Mouse (Mus musculus) liver, embryonic 13.5 days (tissue): ENCODE measurements around the gene Lpin2. TPM values are rescaled to one million over a fixed set of nuclear protein-coding genes. Genes with fewer than 3 reads are reported as not detected.
A peak's percentile ranks its signal among the peaks of the same experiment; 100 is the strongest.

Source experiments
- ATAC-seq: fragments of 200-750 bp; cut with Nextera tagmentation; 2 replicates; pipeline ENCODE4 v1.8.0; 2017; ENCODE audit warnings: low read depth, mild to moderate bottlenecking, moderate number of reproducible peaks, moderate library complexity
- DNase-seq: peaks from one replicate; pipeline ENCODE4 v3.0.0; 2022
- H3K27ac ChIP-seq: fragments of 300-500 bp; sonication (generic); 2 replicates; pipeline ENCODE4 v1.5.1; 2015; ENCODE audit warnings: moderate library complexity, mild to moderate bottlenecking, inconsistent platforms
- H3K27me3 ChIP-seq: fragments of 300-500 bp; sonication (generic); 2 replicates; pipeline ENCODE4 v1.6.1; 2015; ENCODE audit warnings: mild to moderate bottlenecking, inconsistent platforms
- H3K36me3 ChIP-seq: fragments of 300-500 bp; sonication (generic); 2 replicates; pipeline ENCODE4 v1.6.1; 2015; ENCODE audit warnings: mild to moderate bottlenecking, inconsistent platforms
- H3K4me1 ChIP-seq: fragments of 300-500 bp; sonication (generic); replicated peaks from 2 replicates; pipeline ENCODE4 v1.6.1; 2015; ENCODE audit warnings: inconsistent platforms
- H3K4me2 ChIP-seq: fragments of 300-500 bp; sonication (generic); 2 replicates; pipeline ENCODE4 v1.6.1; 2015; ENCODE audit warnings: inconsistent platforms, mild to moderate bottlenecking, moderate library complexity
- H3K4me3 ChIP-seq: fragments of 300-500 bp; sonication (generic); replicated peaks from 2 replicates; pipeline ENCODE4 v1.5.1; 2015; ENCODE audit warnings: mild to moderate bottlenecking, inconsistent platforms
- H3K9ac ChIP-seq: fragments of 300-500 bp; sonication (generic); 2 replicates; pipeline ENCODE4 v1.6.1; 2015; ENCODE audit warnings: mild to moderate bottlenecking, inconsistent platforms
- H3K9me3 ChIP-seq: fragments of 300-500 bp; sonication (generic); replicated peaks from 2 replicates; pipeline ENCODE4 v1.6.1; 2016; ENCODE audit warnings: inconsistent platforms
- WGBS: fragments of 180-500 bp; shearing (Covaris S2); methylation state at CpG from one replicate; pipeline ENCODE4 v1.1.7; 2015; ENCODE audit not compliant: insufficient replicate concordance; 5-methylcytosine and 5-hydroxymethylcytosine counted together
- polyA plus RNA-seq: library from polyadenylated mRNA; unstranded; fragments of >200 nt; fragmentation: Nextera tagmentation; extraction: Ambion mirVana; gene quantifications from 2 replicates; pipeline ENCODE4 v1.2.1, GENCODE M21; 2015

The Lpin2 gene
- polyA plus RNA-seq, 1 experiment from 2014 or later: 38.0 TPM

DNA sequence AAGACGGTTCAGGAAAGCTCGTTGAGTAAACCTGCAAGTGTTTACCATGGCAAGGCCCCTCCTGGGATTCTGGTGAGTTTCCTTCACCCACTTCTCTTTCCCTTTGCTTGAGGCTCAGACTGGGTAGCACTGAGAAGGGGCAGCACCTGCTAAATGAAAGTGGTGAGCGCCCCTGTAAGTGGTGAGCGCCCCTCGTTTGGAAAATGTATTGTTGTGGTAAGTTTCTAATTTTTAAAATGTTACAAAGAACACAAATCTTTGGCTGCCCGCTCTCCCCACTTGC lies 22.4 kb downstream of the Lpin2 start:
- Histone ChIP-seq H3K27me3 (no peaks in the 10 kb centered on the region), H3K4me1 (peaks cover 90% of the 10 kb centered on the region), H3K4me2 (peak overlapping the region; percentile 66), H3K27ac (peak overlapping the region; percentile 88), H3K4me3 (peak overlapping the region; percentile 59), H3K9ac (peak overlapping the region; percentile 68), H3K36me3 (peaks cover 14% of the 10 kb centered on the region), H3K9me3 (no peaks in the 10 kb centered on the region)
- DNase-seq (no peak), ATAC-seq (peak; percentile 27)
- 54% methylated on average over 6 of the region's 6 CpGs for WGBS

DNA sequence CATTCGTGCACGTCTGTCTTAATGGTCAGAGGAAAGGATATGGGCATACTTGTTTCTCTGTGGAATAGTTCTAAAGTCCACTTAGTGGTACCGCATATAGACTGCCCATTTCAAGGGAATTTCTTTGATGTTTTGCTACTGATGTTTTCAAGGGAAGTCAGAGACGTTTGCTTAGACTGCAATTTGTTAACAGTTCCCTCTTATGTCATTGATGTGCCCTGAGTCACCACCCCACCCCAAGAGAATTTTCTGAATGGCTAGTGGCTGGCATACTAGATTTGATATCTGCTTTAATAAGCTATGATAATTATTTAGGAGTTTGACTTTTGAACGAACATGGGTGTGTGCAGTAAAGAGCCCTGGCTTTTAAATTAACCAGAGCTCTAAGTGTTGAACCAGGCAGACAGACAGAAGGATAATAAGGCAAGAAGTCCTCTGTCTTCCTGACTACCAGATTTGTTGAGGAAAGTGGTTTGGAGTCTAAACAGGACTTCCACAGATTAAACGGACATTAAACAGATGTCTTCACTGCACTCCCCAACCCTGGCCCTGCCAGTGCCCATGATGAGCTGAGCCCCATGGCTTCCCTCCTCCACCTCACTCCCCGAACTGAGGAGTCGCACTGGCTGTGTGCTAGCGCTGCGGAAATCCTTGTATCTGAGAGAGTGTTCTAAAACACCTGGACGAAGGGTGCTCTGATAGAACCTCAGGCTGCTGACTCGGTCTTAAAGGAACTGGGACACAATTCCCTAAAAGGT lies 24.0 kb downstream of the Lpin2 start:
- Histone ChIP-seq H3K27me3 (no peaks in the 10 kb centered on the region), H3K4me3 (peak overlapping the region; percentile 59), H3K27ac (peak overlapping the region; percentile 67), H3K4me2 (peak overlapping the region; percentile 66), H3K36me3 (peaks cover 11% of the 10 kb centered on the region; the same call in 1 of the 2 replicates), H3K9me3 (no peaks in the 10 kb centered on the region), H3K9ac (peak overlapping the region; percentile 68), H3K4me1 (peaks cover 93% of the 10 kb centered on the region)
- ATAC-seq (no peak), DNase-seq (no peak)
- 69% methylated on average over 12 of the region's 12 CpGs for WGBS

- no peak for ATAC-seq
- peaks cover 11% of the 10 kb centered on the region; the same call in 1 of the 2 replicates for H3K36me3 ChIP-seq
- H3K4me3 ChIP-seq: peak overlapping the region; percentile 59
- H3K4me2 ChIP-seq: peak overlapping the region; percentile 66
- no peak for DNase-seq
- H3K27me3 ChIP-seq: no peaks in the 10 kb centered on the region
- H3K4me1 ChIP-seq: peaks cover 92% of the 10 kb centered on the region
- H3K9me3 ChIP-seq: no peaks in the 10 kb centered on the region
- peak overlapping the region; percentile 40; the same call in 1 of the 2 replicates for H3K9ac ChIP-seq
- 79% methylated on average over 3 of the region's 3 CpGs for WGBS
- peak overlapping the region; percentile 67 for H3K27ac ChIP-seq
These were observed 24.9 kb downstream of the Lpin2 start for GRCm38 (mm10) chr17:71207268-71207667.

- H3K4me1 ChIP-seq: peaks cover 93% of the 10 kb centered on the region
These were observed 26.0 kb downstream of the Lpin2 start for GRCm38 (mm10) chr17:71208376-71208775.

DNA sequence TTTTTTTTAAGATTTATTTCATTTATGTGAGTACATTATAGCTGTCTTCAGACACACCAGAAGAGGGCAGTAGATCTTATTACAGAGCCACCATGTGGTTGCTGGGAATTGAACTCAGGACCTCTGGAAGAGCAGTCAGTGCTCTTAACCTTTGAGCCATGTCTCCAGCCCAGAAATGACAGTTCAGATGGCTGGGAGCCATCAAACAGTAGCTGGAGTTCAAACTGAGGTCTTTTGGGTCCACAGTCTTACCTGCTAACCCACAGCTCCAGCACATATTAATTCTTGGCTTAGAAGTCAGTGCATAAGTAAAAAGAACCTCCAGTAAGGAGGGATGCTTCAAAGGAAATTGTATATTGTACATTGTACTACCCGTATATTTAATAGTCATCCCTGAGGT lies 26.6 kb downstream of the Lpin2 start:
- H3K27me3 ChIP-seq: no peaks in the 10 kb centered on the region
- no peak for DNase-seq
- 94% methylated on average over 1 of the region's 1 CpGs for WGBS
- H3K4me2 ChIP-seq: no peak overlapping the region
- H3K27ac ChIP-seq: 0 out of 2 replicates have a peak overlapping the region, but pooled peaks have one; percentile 43
- no peak overlapping the region for H3K4me3 ChIP-seq
- peaks cover 95% of the 10 kb centered on the region for H3K4me1 ChIP-seq
- peaks cover 11% of the 10 kb centered on the region; the same call in 1 of the 2 replicates for H3K36me3 ChIP-seq
- ATAC-seq: no peak
- no peaks in the 10 kb centered on the region for H3K9me3 ChIP-seq
- H3K9ac ChIP-seq: no peak overlapping the region

More at GRCm38 (mm10) chr17:71208376-71208775, 26.0 kb downstream of the Lpin2 start:
- no peaks in the 10 kb centered on the region for H3K9me3 ChIP-seq
- H3K9ac ChIP-seq: no peak overlapping the region
- H3K27ac ChIP-seq: no peak overlapping the region
- WGBS: 93% methylated on average over 1 of the region's 1 CpGs
- H3K27me3 ChIP-seq: no peaks in the 10 kb centered on the region
- ATAC-seq: no peak
- DNase-seq: no peak
- H3K4me2 ChIP-seq: 0 out of 2 replicates have a peak overlapping the region, but pooled peaks have one; percentile 11
- H3K4me3 ChIP-seq: no peak overlapping the region
- H3K36me3 ChIP-seq: peaks cover 11% of the 10 kb centered on the region; the same call in 1 of the 2 replicates

GRCm38 (mm10) chr17:71209936-71210335 lies 27.6 kb downstream of the Lpin2 start:
- no peak for DNase-seq
- Histone ChIP-seq H3K9ac (peak overlapping the region; percentile 19; the same call in 1 of the 2 replicates), H3K36me3 (peaks cover 11% of the 10 kb centered on the region; the same call in 1 of the 2 replicates), H3K9me3 (no peaks in the 10 kb centered on the region), H3K4me2 (peak overlapping the region; percentile 45), H3K27me3 (no peaks in the 10 kb centered on the region), H3K4me1 (peaks cover 95% of the 10 kb centered on the region), H3K27ac (peak overlapping the region; percentile 76), H3K4me3 (no peak overlapping the region)
- ATAC-seq: no peak
- 59% methylated on average over 3 of the region's 3 CpGs for WGBS

- peak; percentile 95 for ATAC-seq
- H3K9ac ChIP-seq: peak overlapping the region; percentile 49
- peak overlapping the region; percentile 33 for H3K4me3 ChIP-seq
- H3K27me3 ChIP-seq: no peaks in the 10 kb centered on the region
- peak overlapping the region; percentile 56 for H3K4me2 ChIP-seq
- WGBS: 10% methylated on average over 6 of the region's 6 CpGs
- peak overlapping the region; percentile 90 for H3K27ac ChIP-seq
- peaks cover 28% of the 10 kb centered on the region for H3K36me3 ChIP-seq
- peaks cover 96% of the 10 kb centered on the region for H3K4me1 ChIP-seq
- peak; percentile 78 for DNase-seq
- H3K9me3 ChIP-seq: no peaks in the 10 kb centered on the region
These were observed 29.7 kb downstream of the Lpin2 start for GRCm38 (mm10) chr17:71211962-71212646.

GRCm38 (mm10) chr17:71213666-71214065 lies 31.3 kb downstream of the Lpin2 start:
- Histone ChIP-seq H3K27me3 (no peaks in the 10 kb centered on the region), H3K27ac (peak overlapping the region; percentile 74), H3K9me3 (no peaks in the 10 kb centered on the region), H3K36me3 (peaks cover 29% of the 10 kb centered on the region), H3K9ac (peak overlapping the region; percentile 42; the same call in 1 of the 2 replicates), H3K4me3 (no peak overlapping the region), H3K4me1 (peaks cover 85% of the 10 kb centered on the region), H3K4me2 (peak overlapping the region; percentile 56)
- DNase-seq (no peak), ATAC-seq (no peak)
- 81% methylated on average over 1 of the region's 1 CpGs for WGBS

DNA sequence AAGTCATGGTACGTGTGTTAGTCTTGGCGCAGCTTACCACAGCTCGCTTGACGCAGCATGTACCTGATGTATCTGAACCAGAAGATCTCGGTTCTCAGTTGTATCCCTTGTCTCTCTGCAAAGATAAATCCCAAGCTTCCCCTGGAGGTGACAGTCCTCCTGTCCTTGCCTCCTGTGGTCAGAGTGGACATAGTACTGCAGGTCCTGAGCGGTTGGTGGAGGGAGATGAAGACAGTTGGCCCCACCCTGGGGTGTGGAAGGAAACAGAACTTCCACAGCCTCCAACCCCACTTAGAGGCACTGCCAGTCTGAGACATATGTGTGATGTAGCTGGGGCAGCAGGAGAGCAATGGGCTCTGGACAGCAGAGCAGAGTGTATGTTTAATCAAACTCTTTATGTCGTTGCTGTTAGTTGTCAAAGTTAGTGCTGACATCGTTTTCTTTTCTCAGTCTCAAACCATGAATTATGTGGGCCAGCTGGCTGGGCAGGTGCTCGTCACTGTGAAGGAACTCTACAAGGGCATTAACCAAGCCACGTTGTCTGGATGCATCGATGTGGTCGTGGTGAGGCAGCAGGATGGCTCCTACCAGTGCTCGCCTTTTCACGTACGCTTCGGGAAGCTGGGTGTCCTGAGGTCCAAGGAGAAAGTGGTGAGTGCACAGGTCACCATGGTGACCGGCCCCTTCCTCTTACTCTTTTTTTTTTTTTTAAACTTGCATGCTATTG lies 32.3 kb downstream of the Lpin2 start:
- 41% methylated on average over 17 of the region's 17 CpGs for WGBS

GRCm38 (mm10) chr17:71215241-71215839 lies 33.0 kb downstream of the Lpin2 start:
- Histone ChIP-seq H3K9me3 (no peaks in the 10 kb centered on the region), H3K36me3 (peaks cover 41% of the 10 kb centered on the region), H3K4me3 (peak overlapping the region; percentile 29; the same call in 1 of the 2 replicates), H3K4me1 (peaks cover 80% of the 10 kb centered on the region), H3K27ac (peak overlapping the region; percentile 21; the same call in 1 of the 2 replicates), H3K27me3 (no peaks in the 10 kb centered on the region), H3K4me2 (peak overlapping the region; percentile 56), H3K9ac (peak overlapping the region; percentile 53; the same call in 1 of the 2 replicates)
- WGBS: 42% methylated on average over 2 of the region's 2 CpGs
- no peak for ATAC-seq
- DNase-seq: no peak

More for the DNA sequence above, 32.3 kb downstream of the Lpin2 start:
- Histone ChIP-seq H3K9me3 (no peaks in the 10 kb centered on the region), H3K27ac (peak overlapping the region; percentile 74), H3K4me2 (peak overlapping the region; percentile 56), H3K9ac (peak overlapping the region; percentile 42), H3K4me1 (peaks cover 85% of the 10 kb centered on the region), H3K4me3 (peak overlapping the region; percentile 29), H3K36me3 (peaks cover 39% of the 10 kb centered on the region), H3K27me3 (no peaks in the 10 kb centered on the region)
- DNase-seq (no peak), ATAC-seq (peak; percentile 41)
